Mouse (Mus musculus) ES-E14 (cell line): ENCODE measurements around the gene Usp32.

Experiments
- HCFC1 ChIP-seq: IDR thresholded peaks from 2 replicates; pipeline ENCODE4 v1.6.1; 2012; ENCODE audit warnings: low read length, inconsistent platforms, borderline replicate concordance; ENCODE audit not compliant: insufficient read depth
- MAFK ChIP-seq: IDR thresholded peaks from 2 replicates; pipeline ENCODE4 v1.6.1; 2014; ENCODE audit warnings: mild to moderate bottlenecking, low read depth, low read length, inconsistent platforms; ENCODE audit not compliant: insufficient read depth
- ZC3H11A ChIP-seq: IDR thresholded peaks from 2 replicates; pipeline ENCODE4 v1.6.1; 2012; ENCODE audit warnings: low read depth, mild to moderate bottlenecking, inconsistent platforms, low read length, borderline replicate concordance
- ZNF384 ChIP-seq: IDR thresholded peaks from 2 replicates; pipeline ENCODE4 v1.6.1; 2012; ENCODE audit warnings: low read depth, low read length, inconsistent platforms

GRCm38 (mm10) chr11:84968775-84969174 is 171.2 kb downstream of the Usp32 start:
- TF ChIP-seq ZNF384 = no peak
- TF ChIP-seq ZC3H11A = no peak
- TF ChIP-seq HCFC1 = no peak
- no peak for TF ChIP-seq MAFK
